16 mouse cellular contexts compared by ENCODE assay signal in genomic region chr10:31287787-31288186, GRCm38 (mm10).
"Had no signal": no experiment of that assay in that cellular context is flagged by ENCODE, and none has a peak within 500 bp of the region (broad histone marks: within the 10 kb centered on the region; RNA-seq: fewer than 3 reads in every experiment).

No protein-coding gene starts in this region.

- H3K27me3 ChIP-seq: neural tube, embryonic 12.5 days; neural tube, embryonic 13.5 days; stomach, embryonic 15.5 days had no signal

- H3K9ac ChIP-seq: neural tube, embryonic 12.5 days; neural tube, embryonic 13.5 days; stomach, embryonic 15.5 days had no signal

- H3K9me3 ChIP-seq: neural tube, embryonic 12.5 days; neural tube, embryonic 13.5 days; stomach, embryonic 15.5 days had no signal

- H3K4me2 ChIP-seq: neural tube, embryonic 12.5 days; neural tube, embryonic 13.5 days; stomach, embryonic 15.5 days had no signal

- H3K4me1 ChIP-seq: neural tube, embryonic 12.5 days; neural tube, embryonic 13.5 days; stomach, embryonic 15.5 days had no signal

- DNase-seq: retina, postnatal 1 day; right cerebral cortex, adult 18-20 months; right cerebral cortex, postnatal 14 days; right cerebral cortex, postnatal 25 days; right cerebral cortex, postnatal 4 days; spleen, adult 18-20 months; thymus, adult 18-20 months; thymus, adult 2 months; thymus, postnatal 14 days; thymus, postnatal 25 days; thymus, postnatal 36 days; thymus, postnatal 4 days had no signal

- H3K27ac ChIP-seq: neural tube, embryonic 12.5 days; neural tube, embryonic 13.5 days; stomach, embryonic 15.5 days; stomach, postnatal 0 days had no signal

- H3K36me3 ChIP-seq: neural tube, embryonic 12.5 days; neural tube, embryonic 13.5 days; stomach, embryonic 15.5 days had no signal

- H3K4me3 ChIP-seq: neural tube, embryonic 12.5 days; neural tube, embryonic 13.5 days; stomach, embryonic 15.5 days had no signal
